ENCODE assay signal across 10 mouse cellular contexts in the genomic region with DNA sequence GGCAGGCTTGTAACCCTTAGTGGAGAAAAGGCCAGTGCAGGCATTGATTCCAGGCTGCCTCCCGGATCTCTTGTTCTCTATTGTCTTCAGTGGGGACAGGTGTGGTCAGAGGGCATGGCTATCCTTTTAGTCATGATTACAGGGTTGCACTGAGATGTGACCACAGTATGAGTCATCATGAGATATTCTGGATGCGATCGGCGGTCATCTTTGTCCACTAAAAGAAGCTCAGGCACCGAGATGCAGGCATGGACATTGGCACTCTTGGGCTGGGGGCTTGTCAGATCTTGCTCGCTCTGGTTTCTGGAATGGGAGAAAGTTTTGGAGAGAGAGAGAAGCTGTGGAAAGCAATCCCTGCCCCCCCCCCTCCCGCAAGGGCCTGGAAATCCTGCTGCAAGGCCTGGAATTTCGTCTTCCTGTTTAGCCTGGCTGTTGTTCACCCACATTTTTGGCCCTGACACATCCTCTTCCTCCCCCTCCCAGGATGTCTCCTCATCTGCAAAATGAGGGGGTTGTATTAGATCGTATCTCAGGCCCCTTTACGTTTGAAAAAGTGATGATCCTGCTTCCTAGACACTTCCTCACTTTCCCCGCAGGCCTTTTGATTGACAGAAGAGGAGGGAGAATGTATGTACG. TPM values are rescaled to one million over a fixed set of nuclear protein-coding genes. Genes with fewer than 3 reads are reported as not detected.
A peak's percentile ranks its signal among the peaks of the same experiment; 100 is the strongest.
DNase-seq lines count a peak whose midpoint lies in the region; ATAC-seq and TF ChIP-seq lines count a peak whose summit lies in the region.
"Had no signal": no experiment of that assay in that cellular context is flagged by ENCODE, and none has a peak within 500 bp of the region (broad histone marks: within the 10 kb centered on the region; RNA-seq: fewer than 3 reads in every experiment).

No protein-coding gene starts in this region.

- no peaks in the 10 kb centered on the region for H3K27me3 ChIP-seq in heart, postnatal 0 days (ENCODE audit: control insufficient read depth, insufficient read depth, low read length)
- no peaks in the 10 kb centered on the region for H3K27me3 ChIP-seq in forebrain, embryonic 13.5 days

- no peaks in the 10 kb centered on the region for H3K36me3 ChIP-seq in heart, postnatal 0 days (replicated peaks; ENCODE audit: control insufficient read depth, insufficient read depth, low read length)
- no peaks in the 10 kb centered on the region for H3K36me3 ChIP-seq in forebrain, embryonic 13.5 days (ENCODE audit: poor library complexity, severe bottlenecking)

- no peak for TF ChIP-seq CTCF in heart, postnatal 0 days (IDR thresholded peaks at IDR 0.05; ENCODE audit: low read depth)

- 46% methylated on average over 12 of the region's 12 CpGs for WGBS in heart, postnatal 0 days
- 84% methylated on average over 12 of the region's 12 CpGs for WGBS in forebrain, embryonic 13.5 days

- peak overlapping the region; percentile 76 for H3K27ac ChIP-seq in heart, postnatal 0 days (ENCODE audit: low read depth)
- no peak overlapping the region for H3K27ac ChIP-seq in forebrain, embryonic 13.5 days

- no peak overlapping the region for H3K4me3 ChIP-seq in heart, postnatal 0 days (ENCODE audit: low read depth, low read length)
- no peak overlapping the region for H3K4me3 ChIP-seq in forebrain, embryonic 13.5 days

- no peaks in the 10 kb centered on the region for H3K9me3 ChIP-seq in heart, postnatal 0 days (replicated peaks; ENCODE audit: control insufficient read depth, low read length)
- H3K9me3 ChIP-seq in forebrain, embryonic 13.5 days (replicated peaks): no peaks in the 10 kb centered on the region

- ATAC-seq in heart, postnatal 0 days (ENCODE audit: insufficient read depth, low read depth): no peak
- no peak for ATAC-seq in forebrain, embryonic 13.5 days

- peak; percentile 77 for DNase-seq in heart, adult 8-10 months (ENCODE audit: low spot score)
- DNase-seq in heart, postnatal 4 days: no peak
- DNase-seq in R1 (ENCODE audit: low read depth, low spot score): peak; percentile 44
- DNase-seq in heart, postnatal 0 days (ENCODE audit: low spot score): peak; percentile 30
- peak; percentile 48 for DNase-seq in lung, postnatal 36 days
- DNase-seq in left cerebral cortex, adult 8-10 months (ENCODE audit: low spot score in 2 of 2): no peak
- no peak for DNase-seq in cerebellum, adult 18-20 months

- TF ChIP-seq EP300 in heart, postnatal 0 days (IDR thresholded peaks at IDR 0.05; ENCODE audit: low read depth): no peak

- H3K4me1 ChIP-seq in heart, postnatal 0 days (ENCODE audit: control insufficient read depth, insufficient read depth): peaks cover 26% of the 10 kb centered on the region
- H3K4me1 ChIP-seq in forebrain, embryonic 13.5 days: peaks cover 24% of the 10 kb centered on the region

- no peak overlapping the region for H3K9ac ChIP-seq in heart, postnatal 0 days (replicated peaks; ENCODE audit: low read depth, low read length)
- H3K9ac ChIP-seq in forebrain, embryonic 13.5 days: no peak overlapping the region

- no peak overlapping the region for H3K4me2 ChIP-seq in heart, postnatal 0 days (ENCODE audit: low read depth, low read length)
- no peak overlapping the region for H3K4me2 ChIP-seq in forebrain, embryonic 13.5 days

RNA-seq across cellular contexts. Expression of a gene that starts 13.9 kb away (rescaled TPM):
- 10 to 100 TPM in 1 of 4 experiments, not detected in 3; 44.8 TPM for total RNA-seq in heart, adult 8-10 months (2022)
- not detected for total RNA-seq in heart, postnatal 4 days (2021)
- total RNA-seq in heart, postnatal 0 days (2014; rRNA removed; ENCODE audit: low replicate concordance): 8.9 TPM in 1 of 2 replicates, not detected in the other
- polyA plus RNA-seq in heart, postnatal 0 days (2015; fragmentation: Nextera tagmentation; extraction: Ambion mirVana): 1.3 and 98.2 TPM in 2 replicates
- total RNA-seq in left cerebral cortex, adult 8-10 months (2022): not detected
- not detected in 2 replicates for polyA plus RNA-seq in forebrain, embryonic 13.5 days (2015; fragmentation: Nextera tagmentation; extraction: Ambion mirVana)
- polyA plus RNA-seq: brain, embryonic 14.5 days; embryonic facial prominence, embryonic 11.5 days had no signal

Comparison
In these comparisons a context has a peak if more than half of its experiments do, and no peak if none do; other contexts are left out.
1. DNase-seq: peak in heart, adult 8-10 months (single experiment), R1 (single experiment), heart, postnatal 0 days (single experiment) and lung, postnatal 36 days (single experiment); none in heart, postnatal 4 days (single experiment), left cerebral cortex, adult 8-10 months (0 of 2) and cerebellum, adult 18-20 months (0 of 2).